Mouse (Mus musculus): Measurements from ENCODE around the gene Ltbp4. TPM values are rescaled to one million over a fixed set of nuclear protein-coding genes. Genes with fewer than 3 reads are reported as not detected.

The Ltbp4 gene
- total RNA-seq, 4 experiments from 2014 or later, result 33.6 to 50.3 (median 43.1) TPM

- DNase-seq (ENCODE audit: low spot score in 2 of 2), result peak in 1 of 2 experiments; percentile 63
Observed at GRCm38 (mm10) chr7:27302172-27302571, 35.3 kb downstream of the Ltbp4 start.

DNA sequence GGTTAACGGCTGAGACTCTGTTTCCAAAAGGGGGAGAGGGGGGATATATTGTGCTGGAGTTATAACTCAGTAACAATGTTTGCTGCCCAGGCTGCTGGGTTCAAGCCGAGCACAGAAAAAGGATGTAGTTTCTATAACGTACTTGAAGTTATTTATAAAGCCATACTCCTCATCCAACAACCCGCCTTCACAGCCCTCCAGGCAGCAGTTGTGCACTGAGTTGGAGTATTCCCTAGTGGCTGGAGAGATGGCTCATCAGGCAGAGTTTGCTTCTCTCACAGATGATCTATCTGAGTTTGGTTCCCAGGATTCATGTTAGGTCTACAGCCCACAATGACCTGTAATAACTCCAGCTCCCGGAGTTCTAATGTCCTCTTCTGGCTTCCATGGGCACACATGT, 36.7 kb downstream of the Ltbp4 start:
- no peak for DNase-seq (ENCODE audit: low spot score in 2 of 2)

DNA sequence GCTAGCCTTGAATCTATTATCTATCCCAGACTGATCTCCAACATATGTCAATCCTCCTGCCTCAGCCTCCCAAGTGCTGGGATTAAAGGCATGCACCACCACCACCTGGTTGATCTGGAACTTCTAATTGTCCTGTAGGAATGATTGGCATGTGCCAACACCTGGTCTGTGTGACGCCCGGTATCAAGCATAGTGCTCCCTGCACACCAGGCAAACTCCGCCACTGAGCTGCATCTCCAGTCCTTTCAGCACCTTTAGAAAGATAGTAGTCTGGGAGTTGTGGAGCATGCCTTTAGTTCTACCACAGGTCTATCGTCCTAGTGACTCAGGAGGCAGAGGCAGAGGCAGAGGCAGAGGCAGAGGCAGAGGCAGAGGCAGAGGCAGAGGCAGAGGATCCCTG, 37.1 kb downstream of the Ltbp4 start:
- DNase-seq (ENCODE audit: low spot score in 2 of 2), result no peak

- DNase-seq (ENCODE audit: low spot score in 2 of 2), result no peak
Observed at GRCm38 (mm10) chr7:27298816-27299215, 38.7 kb downstream of the Ltbp4 start.

- DNase-seq (ENCODE audit: low spot score in 2 of 2), result no peak
Observed at GRCm38 (mm10) chr7:27298033-27298610, 39.4 kb downstream of the Ltbp4 start.

DNA sequence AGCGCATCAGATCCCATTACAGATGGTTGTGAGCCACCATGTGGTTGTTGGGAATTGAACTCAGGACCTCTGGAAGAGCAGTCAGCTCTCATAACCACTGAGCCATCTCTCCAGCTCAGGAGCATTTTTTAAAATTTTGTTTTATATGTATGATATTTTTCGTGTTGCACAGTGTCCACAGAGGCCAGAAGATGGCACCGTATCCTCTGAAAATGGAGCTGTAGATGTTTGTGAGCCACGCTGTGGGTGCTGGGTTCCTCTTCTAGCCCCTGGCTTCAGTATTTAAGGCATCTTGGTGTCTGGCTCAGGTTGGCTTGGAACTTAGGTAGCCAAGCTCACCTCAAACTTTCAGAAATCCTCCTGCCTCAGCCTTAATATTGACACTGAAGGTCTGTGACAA, 41.0 kb downstream of the Ltbp4 start:
- DNase-seq (ENCODE audit: low spot score in 2 of 2), result no peak

- DNase-seq (ENCODE audit: low spot score in 2 of 2), result no peak
Observed at GRCm38 (mm10) chr7:27295956-27296355, 41.5 kb downstream of the Ltbp4 start.

DNA sequence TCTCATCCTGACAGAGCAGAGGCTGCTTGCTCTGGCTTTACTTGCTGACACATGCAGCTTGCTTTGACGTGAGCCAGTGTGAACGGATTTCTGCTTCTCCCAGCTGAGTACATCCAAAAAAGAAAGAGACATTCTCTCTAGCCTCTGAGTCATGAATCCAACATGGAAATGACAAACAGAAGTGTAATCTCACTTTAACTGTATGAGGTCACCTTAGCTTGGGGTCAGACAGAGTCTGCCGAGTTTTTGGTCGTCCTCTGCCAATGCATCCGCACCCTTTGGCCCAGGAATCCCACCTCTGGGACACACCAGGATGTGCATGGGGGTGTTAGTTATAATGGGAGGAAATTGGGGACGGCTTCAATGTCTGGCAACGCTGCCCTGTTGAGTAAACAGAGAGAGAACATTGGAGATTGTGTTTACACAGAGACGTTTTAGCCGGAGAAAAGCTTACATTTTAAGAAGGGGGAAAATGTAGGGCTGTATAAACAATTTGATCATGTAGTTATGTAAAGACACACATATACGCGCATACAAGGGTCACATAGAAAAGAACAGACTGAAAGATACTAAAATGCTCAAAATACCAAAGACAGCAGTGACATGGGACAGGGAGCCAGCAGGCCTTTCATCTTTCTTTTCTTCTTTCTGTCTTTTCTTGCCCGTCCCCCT, 45.6 kb downstream of the Ltbp4 start:
- DNase-seq (ENCODE audit: low spot score in 2 of 2), result peak; percentile 60 to 65

DNA sequence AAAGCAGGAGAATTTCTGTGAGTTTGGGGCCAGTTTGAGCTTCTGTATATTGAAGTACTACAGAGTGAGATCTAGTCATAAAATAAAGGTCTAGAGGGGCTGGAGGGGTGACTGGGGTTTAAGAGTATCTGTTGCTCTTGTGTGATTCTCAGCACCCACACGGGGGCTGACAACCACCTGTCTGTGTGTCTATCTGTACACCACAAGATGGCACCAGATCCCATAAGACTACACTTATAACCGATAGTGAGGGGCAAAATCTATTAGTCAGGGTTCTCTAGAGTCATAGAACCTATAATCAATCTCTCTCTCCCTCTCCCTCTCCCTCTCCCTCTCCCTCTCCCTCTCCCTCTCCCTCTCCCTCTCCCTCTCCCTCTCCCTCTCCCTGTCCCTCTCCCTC, 46.9 kb downstream of the Ltbp4 start:
- no peak for DNase-seq (ENCODE audit: low spot score in 2 of 2)

DNA sequence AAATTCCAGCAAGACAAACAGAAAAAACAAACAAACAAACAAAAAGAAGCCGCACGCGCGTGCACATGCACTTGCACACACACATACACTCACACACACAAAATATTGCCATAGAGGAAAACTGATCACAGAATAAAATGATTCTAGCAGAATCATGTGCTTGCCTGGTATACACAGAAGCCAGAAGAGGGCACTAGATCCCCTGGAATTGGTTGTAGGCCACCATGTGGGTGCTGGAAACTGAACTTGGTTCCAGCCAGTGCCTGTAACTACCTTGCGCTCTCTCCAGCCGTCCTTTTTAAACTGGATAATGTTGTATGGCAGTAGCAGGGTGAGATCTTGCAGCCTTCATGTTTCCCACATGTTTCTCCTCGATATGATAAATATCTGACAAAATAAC, 48.8 kb downstream of the Ltbp4 start:
- DNase-seq (ENCODE audit: low spot score in 2 of 2), result no peak

- DNase-seq (ENCODE audit: low spot score in 2 of 2), result peak; percentile 40 to 48
Observed at GRCm38 (mm10) chr7:27285698-27286066, 51.8 kb downstream of the Ltbp4 start.

GRCm38 (mm10) chr7:27284865-27285697, 52.4 kb downstream of the Ltbp4 start:
- peak; percentile 64 to 77 for DNase-seq (ENCODE audit: low spot score in 2 of 2)

- no peak for DNase-seq (ENCODE audit: low spot score in 2 of 2)
Observed at GRCm38 (mm10) chr7:27282225-27282624, 55.3 kb downstream of the Ltbp4 start.

DNA sequence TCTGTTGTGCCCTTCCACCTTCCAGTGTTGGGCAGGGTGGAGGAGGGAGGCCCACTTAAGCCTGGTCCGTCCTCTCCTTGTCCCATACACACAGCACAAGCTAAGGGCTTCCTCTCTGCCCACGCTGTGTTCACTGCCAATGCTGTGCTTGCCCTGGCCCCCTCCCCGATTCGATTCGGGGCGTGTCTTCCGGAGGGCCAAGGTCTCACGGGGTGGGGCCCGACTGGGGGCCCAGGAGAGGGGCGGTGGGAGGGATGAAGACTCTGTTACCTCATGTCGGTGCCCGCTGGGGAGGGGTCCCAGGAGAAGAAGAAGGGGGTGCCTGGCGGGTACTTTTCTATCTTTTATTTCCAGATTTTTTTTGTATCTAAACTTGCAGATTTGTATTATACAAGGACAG, 55.8 kb downstream of the Ltbp4 start:
- DNase-seq (ENCODE audit: low spot score in 2 of 2), result no peak

GRCm38 (mm10) chr7:27277191-27277590, 60.3 kb downstream of the Ltbp4 start:
- DNase-seq (ENCODE audit: low spot score in 2 of 2), result no peak

DNA sequence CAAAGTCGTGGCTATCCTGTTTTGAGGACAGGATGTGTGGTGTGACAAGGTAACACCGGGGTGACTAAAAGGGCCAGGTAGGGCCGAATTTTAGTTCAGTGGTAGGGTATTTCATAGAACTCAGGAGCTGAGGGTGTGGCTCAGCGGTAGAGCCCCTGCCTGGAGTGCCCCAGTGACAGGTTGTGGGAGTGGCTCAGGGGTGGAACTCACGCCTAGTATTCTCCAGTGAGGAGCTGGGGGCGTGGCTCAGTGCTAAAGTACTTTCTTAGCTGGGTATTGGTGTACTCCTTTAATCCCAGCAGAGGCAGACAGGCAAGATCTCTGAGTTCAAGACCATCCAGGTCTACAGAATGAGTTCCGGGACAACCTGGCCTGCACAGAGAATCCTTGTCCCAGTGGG, 61.5 kb downstream of the Ltbp4 start:
- DNase-seq (ENCODE audit: low spot score in 2 of 2), result no peak

DNA sequence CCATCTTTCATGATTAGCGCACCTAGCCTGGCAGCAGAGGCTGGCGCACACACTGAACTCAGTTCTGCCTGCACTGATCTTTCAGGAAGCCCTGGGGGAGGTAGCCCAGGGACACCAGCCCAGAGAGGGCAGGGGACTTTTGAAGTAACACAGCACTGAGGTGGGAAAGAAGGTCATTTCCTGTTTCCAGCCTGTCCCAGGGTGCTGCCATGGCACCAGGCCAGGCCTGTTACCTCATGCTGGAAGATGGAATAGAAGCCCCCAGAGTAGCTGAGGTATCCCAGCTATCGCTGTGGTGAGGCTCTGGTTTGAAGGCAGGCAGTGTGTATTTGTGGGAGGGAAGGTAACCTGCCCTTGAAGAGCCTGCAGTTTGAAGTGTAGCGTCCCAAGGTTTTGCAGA, 62.6 kb downstream of the Ltbp4 start:
- DNase-seq (ENCODE audit: low spot score in 2 of 2), result no peak

DNA sequence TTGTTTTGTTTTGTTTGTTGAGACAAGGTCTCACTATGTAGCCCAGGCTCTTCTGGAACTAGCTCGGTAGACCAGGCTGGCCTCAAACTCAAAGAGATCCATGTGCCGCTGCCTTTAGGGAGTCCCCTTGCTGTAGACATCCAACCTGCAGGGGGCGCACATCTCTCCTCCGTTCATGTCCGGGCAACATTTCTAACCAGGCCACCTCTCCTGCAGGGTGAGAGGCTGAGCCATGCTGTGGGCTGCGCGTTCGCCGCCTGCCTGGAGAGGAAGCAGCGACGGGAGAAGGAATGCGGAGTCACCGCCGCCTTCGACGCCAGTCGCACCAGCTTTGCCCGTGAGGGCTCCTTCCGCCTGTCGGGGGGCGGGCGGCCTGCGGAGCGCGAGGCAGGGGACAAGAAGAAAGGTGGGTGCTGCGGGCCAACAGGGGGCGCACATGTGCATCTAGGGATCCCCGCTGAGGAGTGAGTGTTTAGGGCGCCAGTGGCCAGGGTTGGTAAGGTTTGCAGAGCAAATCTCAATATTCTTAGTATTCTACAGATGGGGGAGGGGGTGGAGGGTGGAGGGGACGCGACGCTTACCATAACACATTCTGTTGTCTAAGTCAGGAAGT, 63.6 kb downstream of the Ltbp4 start:
- DNase-seq (ENCODE audit: low spot score in 2 of 2), result no peak

DNA sequence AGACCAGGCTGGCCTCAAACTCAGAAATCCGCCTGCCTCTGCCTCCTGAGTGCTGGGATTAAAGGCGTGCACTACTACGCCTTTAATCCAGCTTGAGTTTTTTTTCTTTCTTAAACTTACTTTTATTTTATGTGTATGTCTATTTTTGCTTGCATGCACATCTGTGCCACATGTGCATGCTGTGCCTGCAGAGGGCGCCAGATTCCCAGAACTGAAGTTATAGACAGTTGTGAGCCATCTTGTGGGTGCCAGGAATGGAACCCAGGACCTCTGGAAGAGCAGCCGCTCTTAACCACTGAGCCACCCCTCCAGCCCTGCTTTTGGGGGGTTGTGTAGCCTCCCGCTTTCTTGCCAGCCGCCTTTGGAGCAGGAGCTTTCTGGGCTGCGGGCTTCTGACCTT, 66.1 kb downstream of the Ltbp4 start:
- DNase-seq (ENCODE audit: low spot score in 2 of 2), result no peak

DNA sequence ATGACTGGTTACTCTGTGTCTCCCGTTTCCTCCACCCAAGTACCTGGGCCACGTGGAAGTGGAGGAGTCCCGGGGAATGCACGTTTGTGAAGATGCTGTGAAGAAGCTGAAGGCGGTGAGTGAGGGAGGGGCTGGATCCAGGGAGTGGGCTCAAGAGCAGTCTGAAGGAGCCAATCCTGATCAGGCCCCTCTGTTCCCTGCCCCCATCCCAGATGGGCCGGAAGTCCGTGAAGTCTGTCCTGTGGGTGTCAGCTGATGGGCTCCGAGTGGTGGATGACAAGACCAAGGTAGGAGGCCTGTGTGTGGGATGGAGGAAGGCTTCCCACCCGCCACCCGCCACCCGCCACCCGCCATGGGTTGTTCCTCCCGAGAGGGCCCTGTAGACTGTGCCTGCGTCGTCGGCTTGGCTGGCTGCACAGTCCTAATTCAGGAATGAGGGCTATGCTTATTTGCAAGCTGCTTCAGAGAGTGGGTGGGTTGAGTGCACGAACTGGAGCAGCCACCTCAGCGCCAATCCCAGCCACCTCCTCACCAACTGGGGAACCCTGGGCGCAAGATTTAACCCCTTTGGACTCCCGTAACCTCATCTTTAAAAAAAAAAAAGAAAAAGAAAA, 70.9 kb downstream of the Ltbp4 start:
- DNase-seq (ENCODE audit: low spot score in 2 of 2), result no peak

DNA sequence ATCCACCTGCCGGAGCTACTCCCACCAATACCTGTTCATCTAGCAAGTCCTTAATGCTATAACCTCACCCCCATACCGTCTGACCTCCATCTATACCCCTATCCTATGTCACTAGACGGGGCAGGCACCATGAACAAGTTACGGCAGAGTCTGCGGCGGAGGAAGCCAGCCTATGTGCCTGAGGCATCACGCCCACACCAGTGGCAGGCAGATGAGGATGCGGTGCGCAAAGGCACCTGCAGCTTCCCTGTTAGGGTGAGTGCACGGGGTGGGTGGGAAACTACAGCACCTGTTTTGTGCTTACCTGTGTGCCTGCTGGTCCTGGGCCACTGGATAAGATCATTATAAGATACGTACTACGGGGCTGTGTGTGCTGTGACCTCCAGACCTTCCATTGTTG, 72.7 kb downstream of the Ltbp4 start:
- DNase-seq (ENCODE audit: low spot score in 2 of 2), result no peak

GRCm38 (mm10) chr7:27261888-27262287, 75.6 kb downstream of the Ltbp4 start:
- no peak for DNase-seq (ENCODE audit: low spot score in 2 of 2)
